Mouse (Mus musculus): ENCODE data around the gene Anln. TPM values are rescaled to one million over a fixed set of nuclear protein-coding genes. Genes with fewer than 3 reads are reported as not detected.

The Anln gene
- 38.3 and 40.4 TPM in 2 replicates for polyA plus RNA-seq (2016; fragmentation: Nextera tagmentation; extraction: Ambion mirVana)

DNA sequence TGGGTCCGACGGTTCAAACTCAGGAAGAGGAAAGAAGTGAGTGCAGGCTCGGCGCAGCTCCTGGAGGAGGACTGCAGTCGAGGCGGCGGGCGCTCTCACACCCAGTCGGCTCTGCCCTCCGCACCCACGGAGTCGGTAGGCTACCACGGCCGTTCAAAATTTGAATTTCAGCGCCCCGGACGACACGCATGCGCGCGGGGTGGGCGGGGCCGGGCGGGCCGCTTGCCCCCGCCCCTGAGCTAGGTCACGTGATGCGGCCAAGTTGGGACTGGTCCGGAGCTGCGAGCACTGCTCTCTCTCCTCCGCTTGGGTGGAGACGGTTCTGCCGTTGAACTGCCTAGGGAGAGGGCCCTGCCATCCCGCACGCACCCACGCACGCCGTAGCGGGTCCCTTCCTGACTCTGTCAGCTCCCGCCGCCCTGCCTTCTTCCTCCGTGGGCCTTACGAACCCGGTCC is at the start of gene Anln:
Gene Anln (minus strand): TSS at position 168 of the 456 bp plus-strand sequence.
- Histone ChIP-seq H3K9me3 (replicated peaks) (no peaks in the 10 kb centered on the region), H3K36me3 (peaks cover 12% of the 10 kb centered on the region), H3K27me3 (ENCODE audit: low read depth, poor library complexity, severe bottlenecking) (no peaks in the 10 kb centered on the region), H3K4me3 (peak within 1 kb of the TSS; percentile 86), H3K27ac (replicated peaks) (peak within 1 kb of the TSS; percentile 97), H3K4me1 (peaks cover 37% of the 10 kb centered on the region)
- under 1% methylated on average over 44 of the region's 44 CpGs for WGBS
- DNase-seq (ENCODE audit: low spot score) = peak; percentile 97

DNA sequence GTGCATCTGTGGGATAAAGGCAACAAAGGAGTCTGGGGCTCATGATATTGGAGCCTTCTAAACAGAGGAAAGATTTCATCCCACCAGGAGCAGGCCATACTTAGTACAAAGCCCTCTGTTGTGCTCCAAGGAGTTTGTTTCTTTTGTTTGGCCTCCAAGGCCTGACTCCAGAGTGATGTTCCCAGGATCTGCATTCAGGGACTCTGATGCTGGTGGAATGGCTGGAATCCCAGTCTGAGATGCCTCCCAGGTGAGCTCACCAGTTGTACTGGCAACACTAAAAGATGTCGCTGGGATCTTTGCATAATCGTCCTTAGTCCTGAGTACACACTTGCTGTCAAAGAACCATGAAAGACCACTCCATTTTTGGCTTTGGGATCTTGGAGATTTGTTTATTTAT is 45.1 kb upstream of the Anln start:
- H3K9me3 ChIP-seq (replicated peaks) = no peaks in the 10 kb centered on the region
- no peak for DNase-seq (ENCODE audit: low spot score)
- WGBS = 93% methylated on average over 2 of the region's 2 CpGs
- no peak overlapping the region for H3K27ac ChIP-seq (replicated peaks)
- no peaks in the 10 kb centered on the region for H3K27me3 ChIP-seq (ENCODE audit: low read depth, poor library complexity, severe bottlenecking)
- H3K4me1 ChIP-seq = peaks cover 10% of the 10 kb centered on the region
- H3K36me3 ChIP-seq = 0 out of 2 replicates have a peak, but pooled peaks cover 8% of the 10 kb centered on the region
- no peak overlapping the region for H3K4me3 ChIP-seq

DNA sequence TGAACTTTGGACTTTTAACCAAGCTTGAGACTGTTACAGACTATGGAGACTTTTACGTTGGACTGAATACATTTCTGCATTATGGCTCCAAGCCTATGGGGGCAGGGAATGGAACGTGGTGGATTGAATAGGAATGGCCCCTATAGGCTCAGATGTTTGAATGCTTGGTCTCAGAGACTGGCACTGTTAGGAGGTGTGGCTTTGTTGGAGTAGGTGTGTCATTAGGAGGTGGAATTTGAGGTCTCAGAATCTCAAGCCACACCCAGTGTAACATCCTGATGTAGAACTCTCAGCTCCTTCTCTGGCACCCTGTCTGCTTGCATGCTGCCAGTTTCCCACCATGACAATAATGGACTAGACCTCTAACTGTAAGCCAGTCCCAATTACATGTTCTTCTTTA is 44.2 kb upstream of the Anln start:
- Histone ChIP-seq H3K27ac (replicated peaks) (no peak overlapping the region), H3K4me1 (peaks cover 19% of the 10 kb centered on the region), H3K36me3 (0 out of 2 replicates have a peak, but pooled peaks cover 8% of the 10 kb centered on the region), H3K4me3 (no peak overlapping the region), H3K9me3 (replicated peaks) (no peaks in the 10 kb centered on the region), H3K27me3 (ENCODE audit: low read depth, poor library complexity, severe bottlenecking) (no peaks in the 10 kb centered on the region)
- no peak for DNase-seq (ENCODE audit: low spot score)
- 81% methylated on average over 2 of the region's 2 CpGs for WGBS

DNA sequence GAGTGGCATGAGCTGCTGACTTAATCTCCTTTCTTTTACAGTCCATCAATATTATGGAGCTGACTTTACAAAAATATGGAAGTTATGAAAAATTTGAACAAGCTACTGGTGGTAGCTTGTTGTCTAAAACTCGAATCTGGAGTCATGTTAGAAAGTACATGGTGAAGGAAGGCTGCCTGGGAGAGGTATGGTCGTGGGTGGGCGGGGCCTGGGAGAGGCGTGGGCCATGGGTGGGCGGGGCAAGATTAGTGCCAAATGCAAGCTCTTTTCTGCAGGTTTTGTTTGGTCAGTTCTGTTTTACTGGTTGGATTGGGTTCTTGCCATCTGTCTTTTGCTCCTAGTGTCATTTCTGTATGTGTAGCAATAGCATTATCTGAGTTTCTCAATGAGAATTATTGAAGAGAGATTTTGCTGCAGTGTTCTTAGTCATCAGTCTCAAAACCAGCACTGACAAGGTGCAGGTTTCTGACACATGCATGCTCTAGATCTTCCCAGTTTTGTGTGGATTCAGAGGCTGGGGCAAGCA is 41.4 kb upstream of the Anln start:
- 0 out of 2 replicates have a peak, but pooled peaks cover 4% of the 10 kb centered on the region for H3K36me3 ChIP-seq
- H3K4me3 ChIP-seq = no peak overlapping the region
- no peaks in the 10 kb centered on the region for H3K27me3 ChIP-seq (ENCODE audit: low read depth, poor library complexity, severe bottlenecking)
- no peak for DNase-seq (ENCODE audit: low spot score)
- H3K9me3 ChIP-seq (replicated peaks) = no peaks in the 10 kb centered on the region
- H3K27ac ChIP-seq (replicated peaks) = no peak overlapping the region
- WGBS = 51% methylated on average over 5 of the region's 5 CpGs
- H3K4me1 ChIP-seq = peaks cover 25% of the 10 kb centered on the region

GRCm38 (mm10) chr9:22429533-22430241 is 40.7 kb upstream of the Anln start:
- H3K4me3 ChIP-seq = no peak overlapping the region
- DNase-seq (ENCODE audit: low spot score) = no peak
- H3K9me3 ChIP-seq (replicated peaks) = no peaks in the 10 kb centered on the region
- no peaks in the 10 kb centered on the region for H3K27me3 ChIP-seq (ENCODE audit: low read depth, poor library complexity, severe bottlenecking)
- H3K36me3 ChIP-seq = 0 out of 2 replicates have a peak, but pooled peaks cover 4% of the 10 kb centered on the region
- no peak overlapping the region for H3K27ac ChIP-seq (replicated peaks)
- peaks cover 25% of the 10 kb centered on the region for H3K4me1 ChIP-seq
- WGBS = 69% methylated on average over 15 of the region's 15 CpGs

- H3K27ac ChIP-seq (replicated peaks) = no peak overlapping the region
- no peaks in the 10 kb centered on the region for H3K36me3 ChIP-seq
- 87% methylated on average over 14 of the region's 14 CpGs for WGBS
- no peak overlapping the region for H3K4me3 ChIP-seq
- peaks cover 25% of the 10 kb centered on the region for H3K4me1 ChIP-seq
- no peaks in the 10 kb centered on the region for H3K9me3 ChIP-seq (replicated peaks)
- no peaks in the 10 kb centered on the region for H3K27me3 ChIP-seq (ENCODE audit: low read depth, poor library complexity, severe bottlenecking)
- no peak for DNase-seq (ENCODE audit: low spot score)
Measured at GRCm38 (mm10) chr9:22428666-22429410, 39.9 kb upstream of the Anln start.

- WGBS = 39% methylated on average over 4 of the region's 4 CpGs
- DNase-seq (ENCODE audit: low spot score) = no peak
- no peak overlapping the region for H3K27ac ChIP-seq (replicated peaks)
Measured at GRCm38 (mm10) chr9:22428028-22428665, 39.2 kb upstream of the Anln start.

GRCm38 (mm10) chr9:22424719-22425118 is 35.7 kb upstream of the Anln start:
- WGBS = 95% methylated on average over 4 of the region's 4 CpGs
- no peaks in the 10 kb centered on the region for H3K36me3 ChIP-seq
- H3K4me1 ChIP-seq = peaks cover 34% of the 10 kb centered on the region
- no peak for DNase-seq (ENCODE audit: low spot score)
- H3K4me3 ChIP-seq = no peak overlapping the region
- H3K9me3 ChIP-seq (replicated peaks) = no peaks in the 10 kb centered on the region
- H3K27ac ChIP-seq (replicated peaks) = no peak overlapping the region
- H3K27me3 ChIP-seq (ENCODE audit: low read depth, poor library complexity, severe bottlenecking) = no peaks in the 10 kb centered on the region

More at GRCm38 (mm10) chr9:22428028-22428665, 39.2 kb upstream of the Anln start:
- H3K4me1 ChIP-seq = peaks cover 25% of the 10 kb centered on the region
- H3K36me3 ChIP-seq = no peaks in the 10 kb centered on the region
- H3K9me3 ChIP-seq (replicated peaks) = no peaks in the 10 kb centered on the region
- H3K27me3 ChIP-seq (ENCODE audit: low read depth, poor library complexity, severe bottlenecking) = no peaks in the 10 kb centered on the region
- no peak overlapping the region for H3K4me3 ChIP-seq

GRCm38 (mm10) chr9:22424196-22424595 is 35.2 kb upstream of the Anln start:
- DNase-seq (ENCODE audit: low spot score) = no peak
- WGBS = 85% methylated on average over 10 of the region's 10 CpGs
- Histone ChIP-seq H3K4me3 (no peak overlapping the region), H3K4me1 (peaks cover 30% of the 10 kb centered on the region), H3K27ac (replicated peaks) (no peak overlapping the region), H3K36me3 (no peaks in the 10 kb centered on the region), H3K27me3 (ENCODE audit: low read depth, poor library complexity, severe bottlenecking) (no peaks in the 10 kb centered on the region), H3K9me3 (replicated peaks) (no peaks in the 10 kb centered on the region)

- Histone ChIP-seq H3K36me3 (no peaks in the 10 kb centered on the region), H3K27ac (replicated peaks) (no peak overlapping the region), H3K4me3 (no peak overlapping the region), H3K27me3 (ENCODE audit: low read depth, poor library complexity, severe bottlenecking) (no peaks in the 10 kb centered on the region), H3K9me3 (replicated peaks) (no peaks in the 10 kb centered on the region), H3K4me1 (peaks cover 23% of the 10 kb centered on the region)
- no peak for DNase-seq (ENCODE audit: low spot score)
- 78% methylated on average over 1 of the region's 1 CpGs for WGBS
Measured at GRCm38 (mm10) chr9:22423507-22423906, 34.5 kb upstream of the Anln start.

GRCm38 (mm10) chr9:22422559-22422958 is 33.6 kb upstream of the Anln start:
- WGBS = 77% methylated on average over 1 of the region's 1 CpGs
- no peak for DNase-seq (ENCODE audit: low spot score)
- Histone ChIP-seq H3K36me3 (no peaks in the 10 kb centered on the region), H3K27ac (replicated peaks) (no peak overlapping the region), H3K9me3 (replicated peaks) (no peaks in the 10 kb centered on the region), H3K4me3 (no peak overlapping the region), H3K4me1 (peaks cover 14% of the 10 kb centered on the region), H3K27me3 (ENCODE audit: low read depth, poor library complexity, severe bottlenecking) (no peaks in the 10 kb centered on the region)

DNA sequence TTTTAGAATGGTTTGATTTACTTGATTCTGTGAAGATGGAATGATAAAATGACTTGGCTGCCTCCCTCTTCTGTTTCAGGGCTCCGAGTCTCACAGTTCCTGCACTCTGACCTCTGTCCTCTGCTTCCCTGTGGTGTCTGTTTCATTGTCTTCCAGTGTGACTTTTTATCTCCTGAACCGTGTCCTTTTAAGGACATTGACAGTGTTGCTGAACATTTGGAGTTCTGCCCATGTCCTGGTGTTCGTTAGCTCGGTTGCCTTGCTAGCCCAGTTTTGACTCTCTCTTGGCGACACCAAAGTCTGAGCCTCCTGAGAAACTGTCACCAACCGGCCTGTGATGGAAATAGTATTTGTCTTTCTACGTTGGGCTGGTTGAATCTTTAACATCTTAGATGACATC is 31.5 kb upstream of the Anln start:
- Histone ChIP-seq H3K4me1 (peaks cover 14% of the 10 kb centered on the region), H3K9me3 (replicated peaks) (no peaks in the 10 kb centered on the region), H3K36me3 (no peaks in the 10 kb centered on the region), H3K4me3 (no peak overlapping the region), H3K27me3 (ENCODE audit: low read depth, poor library complexity, severe bottlenecking) (no peaks in the 10 kb centered on the region), H3K27ac (replicated peaks) (no peak overlapping the region)
- DNase-seq (ENCODE audit: low spot score) = no peak
- WGBS = 30% methylated on average over 7 of the region's 7 CpGs

All from midbrain, embryonic 10.5 days (tissue).